Mouse (Mus musculus) liver, postnatal 0 days (tissue): ENCODE data around the gene Cth. TPM values are rescaled to one million over a fixed set of nuclear protein-coding genes. Genes with fewer than 3 reads are reported as not detected.

ENCODE experiments used
- ATAC-seq: fragments of 200-750 bp; cut with Nextera tagmentation; 2 replicates; pipeline ENCODE4 v1.8.0; 2017; ENCODE audit warnings: mild to moderate bottlenecking, moderate library complexity
- DNase-seq: peaks from one replicate; pipeline ENCODE4 v3.0.0-alpha.2; 2016
- H3K27ac ChIP-seq: fragments of 300-500 bp; sonication (generic); 2 replicates; pipeline ENCODE4 v1.5.1; 2014; ENCODE audit warnings: antibody characterized with exemption, moderate library complexity, mild to moderate bottlenecking, low read depth
- H3K27me3 ChIP-seq: fragments of 300-500 bp; sonication (generic); 2 replicates; pipeline ENCODE4 v1.6.1; 2014; ENCODE audit warnings: low read length, control low read depth, mixed read lengths; ENCODE audit not compliant: insufficient read depth
- H3K36me3 ChIP-seq: fragments of 300-500 bp; sonication (generic); replicated peaks from 2 replicates; pipeline ENCODE4 v1.6.1; 2014; ENCODE audit warnings: mild to moderate bottlenecking, control low read depth, low read length, moderate library complexity, mixed read lengths; ENCODE audit not compliant: insufficient read depth
- H3K4me1 ChIP-seq: fragments of 300-500 bp; sonication (generic); 2 replicates; pipeline ENCODE4 v1.6.1; 2014; ENCODE audit warnings: antibody characterized with exemption, mild to moderate bottlenecking, control low read depth; ENCODE audit not compliant: insufficient read depth
- H3K4me2 ChIP-seq: fragments of 300-500 bp; sonication (generic); 2 replicates; pipeline ENCODE4 v1.6.1; 2014; ENCODE audit warnings: low read depth, mild to moderate bottlenecking, low read length, moderate library complexity, mixed read lengths
- H3K4me3 ChIP-seq: fragments of 300-500 bp; sonication (generic); 2 replicates; pipeline ENCODE4 v1.5.1; 2014; ENCODE audit warnings: low read depth, low read length
- H3K9ac ChIP-seq: fragments of 300-500 bp; sonication (generic); replicated peaks from 2 replicates; pipeline ENCODE4 v1.6.1; 2014; ENCODE audit warnings: mild to moderate bottlenecking, moderate library complexity
- H3K9me3 ChIP-seq: fragments of 300-500 bp; sonication (generic); 2 replicates; pipeline ENCODE4 v1.6.1; 2016; ENCODE audit warnings: mild to moderate bottlenecking, control low read depth, low read length, mixed read lengths
- CTCF ChIP-seq: sonication (generic); IDR thresholded peaks from 2 replicates; pipeline ENCODE4 v1.5.1; 2016; ENCODE audit warnings: antibody characterized with exemption, low read depth
- EP300 ChIP-seq: IDR thresholded peaks from 2 replicates; pipeline ENCODE4 v1.6.1; 2016; ENCODE audit warnings: antibody characterized with exemption, low read depth, mild to moderate bottlenecking
- WGBS: fragments of 180-500 bp; shearing (Covaris S2); extraction: QIAGEN DNeasy Blood & Tissue Kit; methylation state at CpG from one replicate; pipeline ENCODE4 v1.1.7; 2014; ENCODE audit not compliant: insufficient replicate concordance; 5-methylcytosine and 5-hydroxymethylcytosine counted together
- polyA plus RNA-seq: library from polyadenylated mRNA; unstranded; fragments of >200 nt; fragmentation: Nextera tagmentation; extraction: Ambion mirVana; gene quantifications from 2 replicates; pipeline ENCODE4 v1.2.1, GENCODE M21; 2015

Gene Cth
- 190 and 195 TPM in 2 replicates for polyA plus RNA-seq

GRCm38 (mm10) chr3:157924692-157925328 lies at the start of gene Cth:
Cth (minus strand) TSS chr3:157925077.
- DNase-seq (peak; percentile 89), ATAC-seq (peak; percentile 91)
- H3K27ac ChIP-seq: peak within 1 kb of the TSS; percentile 92
- H3K4me2 ChIP-seq: peak within 1 kb of the TSS; percentile 73
- H3K9ac ChIP-seq: peak within 1 kb of the TSS; percentile 66
- no peaks in the 10 kb centered on the region; the same call in 1 of the 2 replicates for H3K4me1 ChIP-seq
- H3K9me3 ChIP-seq: no peaks in the 10 kb centered on the region
- no peaks in the 10 kb centered on the region for H3K27me3 ChIP-seq
- WGBS: 1% methylated on average over 30 of the region's 30 CpGs
- no peaks in the 10 kb centered on the region for H3K36me3 ChIP-seq
- H3K4me3 ChIP-seq: peak within 1 kb of the TSS; percentile 50
- peak; percentile 92 for TF ChIP-seq EP300
- no peak for TF ChIP-seq CTCF

- H3K36me3 ChIP-seq: peaks cover 4% of the 10 kb centered on the region; the same call in 1 of the 2 replicates
- ATAC-seq (no peak), DNase-seq (no peak)
- no peak overlapping the region for H3K4me3 ChIP-seq
- H3K4me1 ChIP-seq: no peaks in the 10 kb centered on the region
- no peak for TF ChIP-seq EP300
- TF ChIP-seq CTCF: no peak
- H3K27me3 ChIP-seq: no peaks in the 10 kb centered on the region
- no peak overlapping the region for H3K27ac ChIP-seq
- WGBS: 84% methylated on average over 2 of the region's 2 CpGs
- no peaks in the 10 kb centered on the region for H3K9me3 ChIP-seq
- no peak overlapping the region for H3K9ac ChIP-seq
- no peak overlapping the region for H3K4me2 ChIP-seq
Observed at GRCm38 (mm10) chr3:157973236-157973635, 48.4 kb upstream of the Cth start.

- no peak for ATAC-seq
- Histone ChIP-seq H3K4me1 (no peaks in the 10 kb centered on the region), H3K9me3 (no peaks in the 10 kb centered on the region), H3K27me3 (no peaks in the 10 kb centered on the region), H3K36me3 (0 out of 2 replicates have a peak, but pooled peaks cover 2% of the 10 kb centered on the region), H3K4me3 (no peak overlapping the region), H3K27ac (no peak overlapping the region), H3K4me2 (no peak overlapping the region), H3K9ac (no peak overlapping the region)
- WGBS: 83% methylated on average over 2 of the region's 2 CpGs
- TF ChIP-seq CTCF (no peak), EP300 (no peak)
- no peak for DNase-seq
Observed at GRCm38 (mm10) chr3:157971151-157971550, 46.3 kb upstream of the Cth start.

DNA sequence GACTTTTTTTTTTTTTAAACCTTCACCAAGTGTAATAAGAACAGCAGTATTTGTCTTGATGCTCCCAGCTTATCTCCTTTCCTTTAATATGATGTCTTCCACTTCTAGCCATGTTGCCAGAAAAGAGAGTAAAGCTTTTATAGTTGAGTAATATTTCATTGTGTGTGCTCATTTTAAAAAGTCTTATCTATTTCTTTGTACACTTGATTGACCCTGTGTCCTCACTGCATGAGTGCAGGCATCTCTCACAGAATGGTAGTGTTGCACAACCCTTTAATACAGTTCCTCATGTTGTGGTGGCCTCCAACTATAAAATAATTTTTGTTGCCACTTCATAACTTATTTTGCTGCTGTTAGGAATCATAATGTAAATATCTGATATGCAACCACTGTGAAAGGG lies 32.4 kb upstream of the Cth start:
- Histone ChIP-seq H3K4me3 (no peak overlapping the region), H3K4me2 (no peak overlapping the region), H3K36me3 (peaks cover 3% of the 10 kb centered on the region), H3K4me1 (peaks cover 4% of the 10 kb centered on the region), H3K27me3 (no peaks in the 10 kb centered on the region), H3K9ac (no peak overlapping the region), H3K9me3 (no peaks in the 10 kb centered on the region), H3K27ac (peak overlapping the region; percentile 18; the same call in 1 of the 2 replicates)
- ATAC-seq: peak; percentile 51; the same call in 1 of the 2 replicates
- no peak for TF ChIP-seq EP300
- TF ChIP-seq CTCF: no peak
- no peak for DNase-seq

GRCm38 (mm10) chr3:157956201-157956600 lies 31.3 kb upstream of the Cth start:
- H3K4me3 ChIP-seq: no peak overlapping the region
- H3K4me2 ChIP-seq: no peak overlapping the region
- H3K27ac ChIP-seq: no peak overlapping the region
- peaks cover 8% of the 10 kb centered on the region for H3K4me1 ChIP-seq
- H3K36me3 ChIP-seq: no peaks in the 10 kb centered on the region
- no peaks in the 10 kb centered on the region for H3K27me3 ChIP-seq
- no peaks in the 10 kb centered on the region for H3K9me3 ChIP-seq
- DNase-seq (peak; percentile 20), ATAC-seq (peak; percentile 85)
- TF ChIP-seq CTCF (no peak), EP300 (no peak)
- 68% methylated on average over 3 of the region's 3 CpGs for WGBS
- no peak overlapping the region for H3K9ac ChIP-seq

GRCm38 (mm10) chr3:157955466-157955865 lies 30.6 kb upstream of the Cth start:
- WGBS: 84% methylated on average over 2 of the region's 2 CpGs
- H3K4me1 ChIP-seq: peaks cover 8% of the 10 kb centered on the region
- no peak overlapping the region for H3K4me2 ChIP-seq
- no peak for ATAC-seq
- H3K36me3 ChIP-seq: 0 out of 2 replicates have a peak, but pooled peaks cover 4% of the 10 kb centered on the region
- TF ChIP-seq EP300 (no peak), CTCF (no peak)
- H3K27ac ChIP-seq: no peak overlapping the region
- no peak overlapping the region for H3K9ac ChIP-seq
- no peak overlapping the region for H3K4me3 ChIP-seq
- DNase-seq: no peak
- H3K27me3 ChIP-seq: no peaks in the 10 kb centered on the region
- H3K9me3 ChIP-seq: no peaks in the 10 kb centered on the region
